Mouse (Mus musculus) cerebellum, adult 2 months (tissue): ENCODE measurements around the gene Glis3. TPM values are rescaled to one million over a fixed set of nuclear protein-coding genes. Genes with fewer than 3 reads are reported as not detected.

Experiments used
- DNase-seq, 2 experiments: peaks; one replicate each; pipeline ENCODE4 v3.0.0; 2021
- H3K27ac ChIP-seq: fragments of 200-500 bp; 2 replicates; pipeline ENCODE4 v1.5.1; 2012; ENCODE audit warnings: low read length, control low read depth, inconsistent platforms; ENCODE audit not compliant: insufficient read depth
- H3K27me3 ChIP-seq: fragments of 200-500 bp; 2 replicates; pipeline ENCODE4 v1.6.1; 2012; ENCODE audit warnings: inconsistent platforms, mild to moderate bottlenecking, low read length, moderate library complexity; ENCODE audit not compliant: control insufficient read depth, insufficient read depth
- H3K4me1 ChIP-seq: fragments of 200-500 bp; 2 replicates; pipeline ENCODE4 v1.6.1; 2011; ENCODE audit warnings: low read length; ENCODE audit not compliant: control insufficient read depth, insufficient read depth
- H3K4me3 ChIP-seq: fragments of 200-500 bp; replicated peaks from 2 replicates; pipeline ENCODE3; 2011; ENCODE audit warnings: mild to moderate bottlenecking, low read depth, low read length, control low read depth; ENCODE audit not compliant: insufficient read depth
- CTCF ChIP-seq: fragments of 200-500 bp; IDR thresholded peaks from 2 replicates; pipeline ENCODE4 v1.5.1; 2011; ENCODE audit warnings: low read depth, mild to moderate bottlenecking, control low read depth, low read length, moderate library complexity, borderline replicate concordance; ENCODE audit not compliant: insufficient read depth
- POLR2A ChIP-seq: fragments of 200-500 bp; IDR thresholded peaks from 2 replicates; pipeline ENCODE4 v1.6.1; 2011; ENCODE audit warnings: low read length, control low read depth, borderline replicate concordance; ENCODE audit not compliant: insufficient read depth
- WGBS: fragments of 180-500 bp; shearing (Covaris S2); methylation state at CpG from one replicate; pipeline ENCODE4 v1.1.7; 2018; 5-methylcytosine and 5-hydroxymethylcytosine counted together
- polyA plus RNA-seq: library from polyadenylated mRNA; depleted of rRNA; stranded (reverse); fragments of >200 nt; gene quantifications from 2 replicates; pipeline ENCODE4 v1.2.3, GENCODE M21; 2012; rRNA removed

Gene Glis3
- 0.59 and 0.63 TPM in 2 replicates for polyA plus RNA-seq

DNA sequence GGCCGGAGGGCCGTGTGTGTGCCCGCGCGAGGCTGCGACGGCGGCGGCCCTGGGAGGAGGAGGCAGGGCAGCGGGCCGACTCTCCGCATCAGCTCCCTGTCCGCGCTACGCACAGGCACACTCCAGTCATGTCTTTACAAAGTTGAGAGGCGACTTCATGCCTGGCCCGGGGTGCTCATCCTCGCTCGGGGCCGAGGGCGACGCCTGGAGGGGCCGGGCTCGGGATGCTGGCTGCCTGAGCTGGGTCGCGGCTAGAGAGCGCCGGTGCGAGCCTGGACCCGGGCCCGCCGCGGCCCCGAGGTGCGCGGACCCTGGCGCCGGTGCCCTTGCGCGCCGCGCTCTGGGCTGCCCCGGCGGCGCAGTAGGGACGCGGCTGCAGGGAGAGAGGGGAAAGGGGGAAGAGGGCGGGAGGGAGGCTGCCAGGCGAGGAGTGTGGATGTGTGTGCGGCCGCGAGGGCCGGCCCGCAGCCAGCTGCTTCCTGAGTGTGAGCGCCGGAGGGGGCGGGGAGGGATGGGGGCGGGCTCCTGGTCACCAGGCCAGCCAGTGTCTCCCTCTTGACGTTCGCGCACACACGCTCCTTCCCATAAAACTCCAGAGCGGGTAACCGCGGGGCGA, at the start of gene Glis3:
Gene Glis3 (minus strand): TSS at position 302 of the 616 bp plus-strand sequence.
- Histone ChIP-seq H3K27ac (no peak within 1 kb of the TSS), H3K4me3 (peak within 1 kb of the TSS; percentile 48), H3K27me3 (peaks cover 6% of the 10 kb centered on the region; the same call in 1 of the 2 replicates), H3K4me1 (no peaks in the 10 kb centered on the region)
- TF ChIP-seq CTCF = no peak
- no peak for TF ChIP-seq POLR2A
- peak; percentile 9 to 19 for DNase-seq
- under 1% methylated on average over 53 of the region's 66 CpGs for WGBS

DNA sequence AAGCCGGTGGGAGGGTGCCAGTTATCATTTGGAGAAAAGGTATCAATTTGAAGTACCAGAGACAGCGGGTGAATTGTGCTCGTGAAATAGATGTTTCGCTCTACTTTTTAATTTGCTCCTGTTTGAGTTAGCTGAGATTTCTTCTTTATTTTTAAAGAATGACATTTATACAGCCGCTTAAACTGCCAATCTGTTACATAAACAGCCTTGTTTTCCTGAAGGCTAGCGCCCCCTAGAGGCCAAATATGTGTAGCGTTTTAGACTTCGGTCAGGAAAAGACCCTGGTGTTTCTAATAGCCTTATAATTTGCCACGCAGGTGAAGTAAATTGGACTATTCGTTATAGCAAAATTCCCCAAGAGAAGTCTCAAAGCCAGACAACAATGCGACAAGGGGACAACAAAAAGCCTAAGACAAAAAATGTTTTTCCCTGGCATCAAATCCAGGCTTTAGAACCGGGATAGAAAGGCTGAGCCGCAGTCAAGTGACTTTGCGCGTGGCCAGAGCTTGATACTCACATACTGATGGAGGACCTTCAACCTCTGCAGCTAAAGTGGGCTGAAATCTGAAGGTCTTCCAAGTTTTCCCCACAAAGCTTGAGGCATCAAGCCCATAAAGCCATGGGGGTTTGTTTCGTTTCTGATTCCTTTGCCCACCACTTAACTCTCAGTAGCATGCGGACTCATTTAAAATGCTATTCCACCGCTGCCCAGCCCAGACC, 46.4 kb upstream of the Glis3 start:
- peak; percentile 57; the same call in 1 of the 2 replicates for TF ChIP-seq CTCF
- no peak for TF ChIP-seq POLR2A
- DNase-seq = peak; percentile 57 to 58
- Histone ChIP-seq H3K4me1 (no peaks in the 10 kb centered on the region), H3K4me3 (no peak overlapping the region), H3K27me3 (no peaks in the 10 kb centered on the region), H3K27ac (no peak overlapping the region)
- 46% methylated on average over 18 of the region's 18 CpGs for WGBS

DNA sequence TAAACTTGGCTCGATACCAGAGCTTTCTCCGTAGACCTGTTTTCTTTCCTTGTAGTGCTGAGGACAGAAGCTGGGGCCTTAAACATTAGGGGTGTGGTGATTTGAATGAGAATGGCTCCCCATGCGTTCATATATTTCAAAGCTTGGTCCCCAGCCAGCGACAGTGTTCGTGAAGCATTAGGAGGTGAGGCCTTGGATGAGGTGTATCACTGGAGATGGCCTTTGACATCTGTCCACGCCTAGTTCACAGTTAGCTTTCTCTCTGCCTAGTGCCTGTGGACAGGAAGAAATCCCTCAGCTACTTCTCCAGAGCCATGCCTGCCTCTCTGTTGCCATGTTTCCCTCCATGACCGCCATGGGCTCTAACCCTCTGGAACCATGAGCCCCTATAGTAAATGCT, 44.8 kb upstream of the Glis3 start:
- Histone ChIP-seq H3K27me3 (no peaks in the 10 kb centered on the region), H3K4me3 (no peak overlapping the region), H3K4me1 (no peaks in the 10 kb centered on the region), H3K27ac (no peak overlapping the region)
- TF ChIP-seq CTCF = no peak
- no peak for TF ChIP-seq POLR2A
- no peak for DNase-seq
- 84% methylated on average over 7 of the region's 7 CpGs for WGBS

DNA sequence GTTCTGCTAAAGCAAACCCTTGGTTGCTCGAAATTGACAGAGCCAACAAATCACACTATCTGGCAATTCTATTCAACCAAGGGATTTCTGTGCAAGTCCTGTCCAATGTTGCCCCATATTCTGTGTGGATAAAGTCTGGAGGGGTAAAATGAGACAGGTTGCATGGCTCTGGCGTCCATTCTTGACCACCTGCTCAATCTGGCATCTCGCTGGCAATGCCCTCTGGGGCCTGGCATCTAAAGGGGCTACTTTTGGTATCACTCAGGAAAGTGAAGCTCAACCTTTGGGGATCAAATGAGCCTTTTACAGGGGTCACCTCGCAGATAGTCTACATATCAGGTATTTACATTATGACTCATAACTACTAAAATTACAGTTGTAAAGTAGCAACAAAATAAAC, 42.7 kb upstream of the Glis3 start:
- WGBS = 37% methylated on average over 4 of the region's 4 CpGs
- TF ChIP-seq POLR2A (no peak), CTCF (no peak)
- no peak overlapping the region for H3K27ac ChIP-seq
- no peak overlapping the region for H3K4me3 ChIP-seq
- no peaks in the 10 kb centered on the region for H3K27me3 ChIP-seq
- no peaks in the 10 kb centered on the region for H3K4me1 ChIP-seq
- peak in 1 of 2 experiments; percentile 12 for DNase-seq

DNA sequence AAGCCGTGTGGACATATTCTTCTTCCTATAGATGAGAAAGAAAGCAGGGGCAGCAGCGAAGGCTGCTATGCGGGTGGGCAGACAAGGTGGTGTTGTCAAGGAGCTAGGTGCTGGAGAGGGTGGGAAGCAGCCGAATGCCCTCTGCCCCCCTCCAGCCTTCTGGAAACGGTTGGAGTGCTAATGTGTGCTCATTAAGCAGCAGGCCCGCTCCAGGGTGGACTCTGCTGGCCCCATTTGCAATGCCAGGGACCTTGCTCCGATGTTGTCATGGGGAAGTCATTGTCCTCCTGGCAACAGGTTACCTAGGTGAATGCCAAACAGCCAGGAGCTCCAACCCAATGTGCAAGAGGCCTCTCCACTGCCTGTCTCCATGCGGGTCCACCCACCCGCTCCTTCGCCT, 42.0 kb upstream of the Glis3 start:
- WGBS = 51% methylated on average over 10 of the region's 10 CpGs
- no peaks in the 10 kb centered on the region for H3K27me3 ChIP-seq
- no peaks in the 10 kb centered on the region for H3K4me1 ChIP-seq
- no peak overlapping the region for H3K4me3 ChIP-seq
- no peak overlapping the region for H3K27ac ChIP-seq
- DNase-seq = peak in 1 of 2 experiments; percentile 5
- TF ChIP-seq POLR2A (no peak), CTCF (no peak)

DNA sequence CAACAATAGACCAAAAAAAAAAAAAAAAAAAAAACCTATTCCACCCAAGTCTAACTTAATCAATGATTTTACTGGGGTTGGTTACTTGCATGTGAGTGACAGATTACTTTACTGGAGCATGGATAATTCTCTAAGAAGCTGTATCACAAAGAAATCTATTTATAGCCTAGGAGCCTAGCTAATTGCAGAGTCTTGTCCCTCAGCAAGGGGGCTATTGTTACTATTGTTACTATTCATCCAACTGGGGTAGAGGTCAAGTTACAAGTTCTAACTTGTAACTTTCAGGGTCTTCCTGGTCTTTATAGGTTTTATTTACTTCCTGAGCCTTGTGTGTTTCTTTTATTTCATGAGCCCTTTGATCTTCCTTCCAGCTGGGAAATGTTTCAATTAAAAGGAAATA, 40.1 kb upstream of the Glis3 start:
- no peak overlapping the region for H3K27ac ChIP-seq
- no peak overlapping the region for H3K4me3 ChIP-seq
- TF ChIP-seq POLR2A (no peak), CTCF (no peak)
- no peaks in the 10 kb centered on the region for H3K27me3 ChIP-seq
- H3K4me1 ChIP-seq = no peaks in the 10 kb centered on the region
- no peak for DNase-seq

DNA sequence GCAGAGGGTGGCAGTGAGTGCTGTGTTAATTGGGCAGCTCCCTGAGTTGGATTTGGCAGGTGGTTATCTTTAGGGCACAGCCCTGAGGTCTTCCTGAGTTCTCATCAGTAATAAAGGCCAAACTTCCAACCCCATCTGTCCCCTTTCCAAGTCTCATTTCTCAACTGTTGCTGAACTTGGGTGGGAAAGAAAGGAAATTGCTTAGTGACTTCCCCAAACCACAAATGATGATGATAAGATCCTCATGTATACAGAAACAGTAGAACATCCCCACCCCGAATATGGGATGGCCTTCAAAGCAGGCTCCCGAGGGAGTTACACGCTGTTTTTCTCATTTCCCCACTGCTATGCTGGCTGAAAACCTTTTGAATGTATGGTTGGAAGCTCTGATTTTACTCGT, 34.8 kb upstream of the Glis3 start:
- no peaks in the 10 kb centered on the region for H3K27me3 ChIP-seq
- H3K4me3 ChIP-seq = no peak overlapping the region
- no peak for TF ChIP-seq POLR2A
- no peaks in the 10 kb centered on the region for H3K4me1 ChIP-seq
- 81% methylated on average over 4 of the region's 4 CpGs for WGBS
- H3K27ac ChIP-seq = no peak overlapping the region
- no peak for DNase-seq

DNA sequence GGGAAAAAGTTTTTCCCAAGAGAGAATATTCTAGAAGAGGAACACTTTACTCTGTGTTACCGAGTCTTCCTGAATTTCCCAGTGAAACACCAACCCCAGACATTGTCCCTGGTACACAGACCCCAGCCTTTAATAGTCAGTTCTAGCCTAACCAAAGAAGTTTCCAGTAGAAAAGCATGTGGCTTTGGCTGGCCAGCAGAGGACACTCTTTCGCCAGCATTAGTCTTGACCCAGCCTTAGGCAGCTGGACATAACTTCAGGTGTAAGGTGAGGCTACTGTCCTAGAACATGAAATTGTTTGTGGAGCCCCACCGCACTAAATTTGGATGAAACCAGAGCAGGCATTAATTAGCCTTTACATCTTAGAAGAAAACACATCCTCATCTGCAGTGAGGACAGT, 17.8 kb upstream of the Glis3 start:
- TF ChIP-seq CTCF (peak; percentile 19; the same call in 1 of the 2 replicates), POLR2A (no peak)
- 68% methylated on average over 3 of the region's 3 CpGs for WGBS
- Histone ChIP-seq H3K4me3 (no peak overlapping the region), H3K4me1 (no peaks in the 10 kb centered on the region), H3K27ac (no peak overlapping the region), H3K27me3 (no peaks in the 10 kb centered on the region)
- no peak for DNase-seq
